Mouse (Mus musculus) liver, embryonic 16.5 days (tissue): ENCODE data around the gene Lin54. TPM values are rescaled to one million over a fixed set of nuclear protein-coding genes. Genes with fewer than 3 reads are reported as not detected.
A peak's percentile ranks its signal among the peaks of the same experiment; 100 is the strongest.

Source experiments
- ATAC-seq: fragments of 200-750 bp; cut with Nextera tagmentation; 2 replicates; pipeline ENCODE4 v1.8.0; 2017; ENCODE audit warnings: low read depth, mild to moderate bottlenecking, moderate number of reproducible peaks, moderate library complexity
- H3K27ac ChIP-seq: fragments of 300-500 bp; sonication (generic); 2 replicates; pipeline ENCODE4 v1.5.1; 2014; ENCODE audit warnings: mild to moderate bottlenecking, low read length
- H3K27me3 ChIP-seq: fragments of 300-500 bp; sonication (generic); 2 replicates; pipeline ENCODE4 v1.6.1; 2014; ENCODE audit warnings: low read depth, low read length, mixed read lengths; ENCODE audit not compliant: control insufficient read depth, insufficient read depth
- H3K36me3 ChIP-seq: fragments of 300-500 bp; sonication (generic); 2 replicates; pipeline ENCODE4 v1.6.1; 2014; ENCODE audit warnings: mild to moderate bottlenecking; ENCODE audit not compliant: control insufficient read depth, insufficient read depth
- H3K4me1 ChIP-seq: fragments of 300-500 bp; sonication (generic); 2 replicates; pipeline ENCODE4 v1.6.1; 2014; ENCODE audit warnings: low read depth, low read length, mixed read lengths; ENCODE audit not compliant: control insufficient read depth
- H3K4me2 ChIP-seq: fragments of 300-500 bp; sonication (generic); 2 replicates; pipeline ENCODE4 v1.6.1; 2014; ENCODE audit warnings: low read depth, low read length, mixed read lengths
- H3K4me3 ChIP-seq: fragments of 300-500 bp; sonication (generic); 2 replicates; pipeline ENCODE4 v1.5.1; 2014; ENCODE audit warnings: low read depth, mild to moderate bottlenecking, low read length
- H3K9ac ChIP-seq: fragments of 300-500 bp; sonication (generic); 2 replicates; pipeline ENCODE4 v1.6.1; 2014; ENCODE audit warnings: low read depth, low read length
- H3K9me3 ChIP-seq: fragments of 300-500 bp; sonication (generic); replicated peaks from 2 replicates; pipeline ENCODE4 v1.6.1; 2016; ENCODE audit warnings: low read length; ENCODE audit not compliant: control insufficient read depth
- WGBS: fragments of 180-500 bp; shearing (Covaris S2); extraction: QIAGEN DNeasy Blood & Tissue Kit; methylation state at CpG from one replicate; pipeline ENCODE4 v1.1.7; 2014; ENCODE audit not compliant: insufficient replicate concordance; 5-methylcytosine and 5-hydroxymethylcytosine counted together
- polyA plus RNA-seq: library from polyadenylated mRNA; unstranded; fragments of >200 nt; fragmentation: Nextera tagmentation; extraction: Ambion mirVana; gene quantifications from 2 replicates; pipeline ENCODE4 v1.2.1, GENCODE M21; 2015

The Lin54 gene
- polyA plus RNA-seq, 1 experiment from 2014 or later: 9.2 TPM

DNA sequence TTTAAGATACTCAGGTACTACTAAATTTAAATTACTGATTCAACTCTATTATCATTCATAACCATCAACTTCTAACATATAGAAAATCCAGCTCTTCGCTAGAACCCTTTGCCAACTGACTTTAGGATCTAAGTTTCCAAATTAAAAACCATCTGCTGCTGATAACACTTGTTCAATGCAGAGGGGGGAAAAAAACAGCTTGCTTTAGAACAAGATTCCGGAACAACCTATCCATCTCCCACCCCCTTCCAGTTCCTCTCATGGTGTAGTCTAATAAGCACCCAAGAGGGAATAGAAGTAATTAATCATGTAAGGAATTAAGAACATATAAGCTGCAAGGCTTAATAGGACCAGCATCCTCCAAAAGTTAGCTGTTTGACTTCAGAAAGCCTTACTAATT is 1.2 kb downstream of the Lin54 start:
- no peak for ATAC-seq
- 7% methylated on average over 2 of the region's 2 CpGs for WGBS
- peak overlapping the region; percentile 97 for H3K27ac ChIP-seq

GRCm38 (mm10) chr5:100498436-100499180 is 1.8 kb downstream of the Lin54 start:
- under 1% methylated on average over 46 of the region's 46 CpGs for whole genome bisulfite sequencing
- peak; percentile 84 for ATAC-seq
- peak overlapping the region; percentile 91 for H3K4me3 ChIP-seq

More for the DNA sequence above, 1.2 kb downstream of the Lin54 start:
- Histone ChIP-seq H3K36me3 (no peaks in the 10 kb centered on the region), H3K4me3 (peak overlapping the region; percentile 91), H3K27me3 (no peaks in the 10 kb centered on the region), H3K9me3 (no peaks in the 10 kb centered on the region), H3K4me1 (peaks cover 19% of the 10 kb centered on the region), H3K4me2 (peak overlapping the region; percentile 86), H3K9ac (peak overlapping the region; percentile 95)

DNA sequence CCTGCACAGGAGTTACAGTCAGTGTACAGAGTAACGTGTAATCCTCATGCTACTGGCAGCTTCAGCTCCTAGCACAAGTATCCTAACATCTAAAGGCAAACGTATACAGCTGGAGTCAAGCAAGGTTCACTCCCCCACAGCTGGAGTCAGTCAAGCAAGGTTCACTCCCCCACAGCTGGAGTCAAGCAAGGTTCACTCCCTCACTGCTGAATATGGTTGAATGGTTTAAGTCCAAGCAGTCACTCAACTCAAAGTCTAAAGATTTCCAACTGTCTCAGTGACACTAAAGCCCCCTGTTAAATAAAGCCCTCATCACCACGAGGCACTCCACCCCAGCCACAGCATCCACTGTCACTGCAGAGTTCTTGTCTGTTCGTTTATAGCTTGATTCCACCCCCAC is 8.7 kb downstream of the Lin54 start:
- Histone ChIP-seq H3K4me2 (no peak overlapping the region), H3K9ac (no peak overlapping the region), H3K4me1 (no peaks in the 10 kb centered on the region), H3K27ac (no peak overlapping the region), H3K4me3 (no peak overlapping the region), H3K27me3 (no peaks in the 10 kb centered on the region), H3K36me3 (no peaks in the 10 kb centered on the region), H3K9me3 (no peaks in the 10 kb centered on the region)
- 66% methylated on average over 4 of the region's 4 CpGs for whole genome bisulfite sequencing
- no peak for ATAC-seq

More at GRCm38 (mm10) chr5:100498436-100499180, 1.8 kb downstream of the Lin54 start:
- H3K9ac ChIP-seq: peak overlapping the region; percentile 95
- H3K4me1 ChIP-seq: peaks cover 19% of the 10 kb centered on the region
- H3K4me2 ChIP-seq: peak overlapping the region; percentile 86
- H3K9me3 ChIP-seq: no peaks in the 10 kb centered on the region
- H3K27ac ChIP-seq: peak overlapping the region; percentile 97
- H3K27me3 ChIP-seq: no peaks in the 10 kb centered on the region
- no peaks in the 10 kb centered on the region for H3K36me3 ChIP-seq

GRCm38 (mm10) chr5:100489340-100489739 is 11.1 kb downstream of the Lin54 start:
- Histone ChIP-seq H3K27ac (no peak overlapping the region), H3K9me3 (no peaks in the 10 kb centered on the region), H3K9ac (no peak overlapping the region), H3K36me3 (peaks cover 7% of the 10 kb centered on the region; the same call in 1 of the 2 replicates), H3K4me1 (no peaks in the 10 kb centered on the region), H3K4me2 (no peak overlapping the region), H3K27me3 (no peaks in the 10 kb centered on the region), H3K4me3 (no peak overlapping the region)
- 36% methylated on average over 2 of the region's 2 CpGs for WGBS
- no peak for ATAC-seq

DNA sequence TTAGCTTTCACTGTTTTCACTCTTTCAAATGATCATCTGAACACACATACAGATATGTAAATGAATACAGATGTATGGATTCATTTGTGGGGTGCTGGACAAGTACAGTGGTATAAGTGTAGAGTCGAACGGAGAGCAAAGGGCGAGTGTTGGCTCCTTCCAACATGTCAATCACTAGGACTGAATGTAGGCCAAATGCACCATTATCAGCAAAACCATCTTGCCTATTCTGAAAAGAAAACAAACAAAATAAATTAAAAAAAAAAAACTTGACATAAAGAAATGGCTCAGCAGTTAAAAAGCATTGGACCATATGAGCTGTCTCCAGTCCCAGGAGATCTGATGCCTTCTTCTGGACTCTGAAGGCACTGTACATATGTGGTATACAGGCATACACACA is 12.2 kb downstream of the Lin54 start:
- Histone ChIP-seq H3K36me3 (peaks cover 7% of the 10 kb centered on the region; the same call in 1 of the 2 replicates), H3K4me2 (no peak overlapping the region), H3K27ac (no peak overlapping the region), H3K9me3 (no peaks in the 10 kb centered on the region), H3K4me1 (no peaks in the 10 kb centered on the region), H3K9ac (no peak overlapping the region), H3K27me3 (no peaks in the 10 kb centered on the region), H3K4me3 (no peak overlapping the region)
- 86% methylated on average over 3 of the region's 3 CpGs for WGBS
- ATAC-seq: no peak

DNA sequence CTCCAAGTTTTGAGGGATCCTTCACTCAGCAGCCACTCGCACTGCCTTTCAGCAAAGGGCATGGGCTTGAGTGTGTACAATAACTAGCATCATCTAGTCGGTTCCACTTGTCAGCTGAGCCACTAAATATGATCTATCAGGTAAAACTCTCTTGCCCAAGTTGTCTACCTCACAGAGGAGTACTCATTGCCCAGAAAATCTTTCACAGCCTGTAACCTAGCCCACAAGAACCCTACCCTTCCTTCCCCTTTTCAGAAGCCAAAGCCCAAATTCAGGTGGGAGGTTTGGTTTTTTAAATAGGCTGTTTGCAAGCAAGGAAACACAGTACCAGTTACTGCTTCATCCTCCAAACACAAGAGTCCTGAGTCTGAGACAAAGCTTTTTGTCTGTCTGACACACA is 13.3 kb downstream of the Lin54 start:
- 66% methylated on average over 2 of the region's 2 CpGs for WGBS
- Histone ChIP-seq H3K4me2 (no peak overlapping the region), H3K36me3 (peaks cover 7% of the 10 kb centered on the region; the same call in 1 of the 2 replicates), H3K9ac (no peak overlapping the region), H3K27me3 (no peaks in the 10 kb centered on the region), H3K4me1 (no peaks in the 10 kb centered on the region), H3K27ac (no peak overlapping the region), H3K4me3 (no peak overlapping the region), H3K9me3 (no peaks in the 10 kb centered on the region)
- no peak for ATAC-seq

DNA sequence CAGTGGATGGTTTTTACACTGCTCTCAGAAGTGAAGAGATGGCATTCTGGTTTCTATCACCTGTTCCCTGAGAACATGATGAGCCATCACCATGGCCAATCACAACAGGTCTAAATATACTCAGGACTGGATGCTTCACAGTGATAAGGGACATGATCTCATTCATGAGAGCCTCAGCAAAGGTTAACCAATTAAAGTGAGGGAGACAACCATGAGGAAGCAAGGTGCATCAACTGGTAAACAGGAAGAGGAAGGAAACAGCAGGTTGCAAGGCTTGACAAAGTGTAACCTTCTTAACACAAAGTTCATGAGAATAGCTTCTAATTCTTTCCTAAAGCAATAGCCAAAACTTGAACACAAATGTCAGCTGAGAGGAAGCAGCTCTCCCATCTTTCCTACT is 16.9 kb downstream of the Lin54 start:
- H3K36me3 ChIP-seq: peaks cover 10% of the 10 kb centered on the region
- H3K27me3 ChIP-seq: no peaks in the 10 kb centered on the region
- no peak overlapping the region for H3K9ac ChIP-seq
- no peaks in the 10 kb centered on the region for H3K4me1 ChIP-seq
- H3K4me2 ChIP-seq: no peak overlapping the region
- no peak overlapping the region for H3K27ac ChIP-seq
- ATAC-seq: no peak
- no peak overlapping the region for H3K4me3 ChIP-seq
- no peaks in the 10 kb centered on the region for H3K9me3 ChIP-seq

GRCm38 (mm10) chr5:100477604-100478003 is 22.8 kb downstream of the Lin54 start:
- Histone ChIP-seq H3K27ac (no peak overlapping the region), H3K9ac (no peak overlapping the region), H3K4me3 (no peak overlapping the region), H3K4me2 (no peak overlapping the region), H3K27me3 (no peaks in the 10 kb centered on the region), H3K4me1 (no peaks in the 10 kb centered on the region), H3K36me3 (peaks cover 20% of the 10 kb centered on the region), H3K9me3 (no peaks in the 10 kb centered on the region)
- WGBS: 44% methylated on average over 9 of the region's 9 CpGs
- no peak for ATAC-seq

DNA sequence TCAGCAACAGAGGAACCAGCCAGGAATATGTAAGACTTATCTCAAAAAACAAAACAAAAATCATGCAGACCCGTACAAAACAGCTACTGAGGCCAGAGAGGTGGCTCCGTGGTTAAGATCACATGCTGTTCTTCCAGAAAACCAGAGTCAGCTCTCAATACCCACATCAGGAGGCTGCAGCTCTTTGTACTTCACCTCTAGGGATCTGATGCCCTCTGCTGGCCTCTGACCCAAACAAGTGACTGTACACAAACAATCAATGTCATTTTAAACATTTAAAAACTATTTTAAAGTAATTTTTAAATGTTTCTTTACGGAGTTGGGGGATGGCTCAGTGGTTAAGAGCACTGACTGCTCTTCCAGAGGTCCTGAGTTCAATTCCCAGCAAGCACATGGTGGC is 24.1 kb downstream of the Lin54 start:
- Histone ChIP-seq H3K4me1 (no peaks in the 10 kb centered on the region), H3K4me2 (no peak overlapping the region), H3K9ac (no peak overlapping the region), H3K9me3 (no peaks in the 10 kb centered on the region), H3K27me3 (no peaks in the 10 kb centered on the region), H3K4me3 (no peak overlapping the region), H3K36me3 (peaks cover 26% of the 10 kb centered on the region), H3K27ac (no peak overlapping the region)
- 55% methylated on average over 3 of the region's 3 CpGs for WGBS
- no peak for ATAC-seq
